Mouse (Mus musculus): ENCODE data around the gene Cbx4. TPM values are rescaled to one million over a fixed set of nuclear protein-coding genes. Genes with fewer than 3 reads are reported as not detected.

Cbx4 gene
- total and polyA plus RNA-seq, 2 experiments from 2014 or later, result 8.2 to 23.1 TPM

DNA sequence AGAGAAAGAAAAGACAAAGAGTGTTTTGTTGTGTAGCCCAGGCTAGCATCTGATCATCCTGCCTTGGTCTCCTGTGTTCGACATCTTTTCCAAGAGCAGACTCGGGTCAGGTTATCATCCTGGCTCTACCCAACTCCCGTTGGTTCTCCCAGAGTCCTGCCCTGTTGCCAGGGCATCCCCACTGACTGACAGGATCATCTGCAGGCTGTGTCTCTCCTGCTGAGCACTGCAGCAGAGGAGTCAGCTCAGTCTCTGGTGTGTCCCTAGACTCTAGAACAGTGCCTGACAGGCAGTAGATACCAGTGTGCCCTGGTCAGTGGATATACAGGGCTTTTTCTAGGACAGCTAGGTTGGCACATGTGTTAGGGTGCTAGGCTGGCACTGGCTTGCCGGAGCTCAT lies 12.2 kb upstream of the Cbx4 start:
- ATAC-seq (ENCODE audit: insufficient read depth, low read depth), result no peak

DNA sequence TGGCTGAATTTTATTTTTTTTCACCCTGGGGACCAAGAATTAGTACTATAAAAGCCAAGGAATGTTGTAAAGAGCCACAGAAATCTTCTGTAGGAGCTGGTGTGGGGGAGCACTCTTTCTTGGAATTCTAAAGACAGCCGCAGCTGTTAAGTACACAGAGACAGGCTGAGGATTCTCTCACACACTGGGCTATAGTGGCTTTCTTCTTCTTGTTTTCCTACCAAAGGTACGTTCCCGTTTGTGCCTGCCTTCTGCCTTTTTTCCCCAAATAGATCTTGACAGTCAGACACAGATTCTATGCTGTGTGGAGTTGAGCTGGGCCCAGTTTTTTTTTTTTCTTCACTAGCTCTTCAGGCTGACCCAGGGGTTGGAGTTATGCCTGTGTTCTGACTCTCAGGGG lies 9.4 kb upstream of the Cbx4 start:
- Histone ChIP-seq H3K27ac (ENCODE audit: low read depth) (no peak overlapping the region), H3K4me1 (ENCODE audit: control insufficient read depth, insufficient read depth) (0 out of 2 replicates have a peak, but pooled peaks cover 3% of the 10 kb centered on the region), H3K9ac (replicated peaks; ENCODE audit: low read depth, low read length) (no peak overlapping the region), H3K4me2 (ENCODE audit: low read depth, low read length) (no peak overlapping the region), H3K36me3 (replicated peaks; ENCODE audit: control insufficient read depth, insufficient read depth, low read length) (no peaks in the 10 kb centered on the region), H3K27me3 (ENCODE audit: control insufficient read depth, insufficient read depth, low read length) (peaks cover under 1% of the 10 kb centered on the region; the same call in 1 of the 2 replicates), H3K9me3 (replicated peaks; ENCODE audit: control insufficient read depth, low read length) (no peaks in the 10 kb centered on the region), H3K4me3 (ENCODE audit: low read depth, low read length) (no peak overlapping the region)
- ATAC-seq (ENCODE audit: insufficient read depth, low read depth) (no peak), DNase-seq (ENCODE audit: low spot score) (no peak)
- TF ChIP-seq EP300 (IDR thresholded peaks at IDR 0.05; ENCODE audit: low read depth) (no peak), CTCF (IDR thresholded peaks at IDR 0.05; ENCODE audit: low read depth) (no peak)
- 42% methylated on average over 3 of the region's 3 CpGs for WGBS

More for the DNA sequence above, 12.2 kb upstream of the Cbx4 start:
- no peak for DNase-seq (ENCODE audit: low spot score)
- H3K4me2 ChIP-seq (ENCODE audit: low read depth, low read length), result no peak overlapping the region
- H3K9ac ChIP-seq (replicated peaks; ENCODE audit: low read depth, low read length), result no peak overlapping the region
- H3K27me3 ChIP-seq (ENCODE audit: control insufficient read depth, insufficient read depth, low read length), result no peaks in the 10 kb centered on the region
- H3K9me3 ChIP-seq (replicated peaks; ENCODE audit: control insufficient read depth, low read length), result no peaks in the 10 kb centered on the region
- no peaks in the 10 kb centered on the region for H3K36me3 ChIP-seq (replicated peaks; ENCODE audit: control insufficient read depth, insufficient read depth, low read length)
- H3K4me1 ChIP-seq (ENCODE audit: control insufficient read depth, insufficient read depth), result no peaks in the 10 kb centered on the region
- 66% methylated on average over 4 of the region's 4 CpGs for WGBS
- no peak for TF ChIP-seq EP300 (IDR thresholded peaks at IDR 0.05; ENCODE audit: low read depth)
- TF ChIP-seq CTCF (IDR thresholded peaks at IDR 0.05; ENCODE audit: low read depth), result no peak
- no peak overlapping the region for H3K4me3 ChIP-seq (ENCODE audit: low read depth, low read length)
- no peak overlapping the region for H3K27ac ChIP-seq (ENCODE audit: low read depth)

- WGBS, result 67% methylated on average over 1 of the region's 1 CpGs
- H3K27me3 ChIP-seq (ENCODE audit: control insufficient read depth, insufficient read depth, low read length), result peaks cover 22% of the 10 kb centered on the region
- TF ChIP-seq CTCF (IDR thresholded peaks at IDR 0.05; ENCODE audit: low read depth) (no peak), EP300 (IDR thresholded peaks at IDR 0.05; ENCODE audit: low read depth) (no peak)
- H3K27ac ChIP-seq (ENCODE audit: low read depth), result no peak overlapping the region
- DNase-seq (ENCODE audit: low spot score) (no peak), ATAC-seq (ENCODE audit: insufficient read depth, low read depth) (no peak)
- no peaks in the 10 kb centered on the region for H3K36me3 ChIP-seq (replicated peaks; ENCODE audit: control insufficient read depth, insufficient read depth, low read length)
- no peak overlapping the region for H3K4me3 ChIP-seq (ENCODE audit: low read depth, low read length)
- H3K4me2 ChIP-seq (ENCODE audit: low read depth, low read length), result no peak overlapping the region
- no peak overlapping the region for H3K9ac ChIP-seq (replicated peaks; ENCODE audit: low read depth, low read length)
- no peaks in the 10 kb centered on the region for H3K9me3 ChIP-seq (replicated peaks; ENCODE audit: control insufficient read depth, low read length)
- peaks cover 14% of the 10 kb centered on the region for H3K4me1 ChIP-seq (ENCODE audit: control insufficient read depth, insufficient read depth)
Observed at GRCm38 (mm10) chr11:119093322-119093721, 7.3 kb upstream of the Cbx4 start.

DNA sequence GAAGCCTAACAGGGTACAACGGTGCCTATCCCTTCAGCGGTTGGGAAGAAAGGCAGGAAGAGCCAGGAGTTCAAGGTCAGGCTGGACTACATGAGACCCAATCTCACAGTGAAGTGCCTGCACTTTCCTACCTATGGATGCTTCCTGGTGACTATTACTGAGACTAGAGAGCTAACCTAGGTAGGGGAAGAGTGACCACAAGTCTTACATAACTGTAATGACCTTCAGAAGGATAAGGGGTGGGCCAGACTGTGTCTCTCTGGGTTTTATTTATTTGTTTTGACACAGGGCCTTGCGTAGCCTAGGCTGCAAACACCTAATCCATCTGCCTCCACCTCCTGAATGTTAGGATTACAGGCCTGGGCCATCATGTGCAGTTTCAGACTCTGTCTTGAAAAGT lies 6.3 kb upstream of the Cbx4 start:
- peaks cover 32% of the 10 kb centered on the region for H3K27me3 ChIP-seq (ENCODE audit: control insufficient read depth, insufficient read depth, low read length)
- no peak overlapping the region for H3K4me3 ChIP-seq (ENCODE audit: low read depth, low read length)
- WGBS, result 67% methylated on average over 3 of the region's 3 CpGs
- no peak overlapping the region for H3K27ac ChIP-seq (ENCODE audit: low read depth)
- no peak for ATAC-seq (ENCODE audit: insufficient read depth, low read depth)
- no peak for DNase-seq (ENCODE audit: low spot score)
- H3K4me2 ChIP-seq (ENCODE audit: low read depth, low read length), result no peak overlapping the region
- H3K4me1 ChIP-seq (ENCODE audit: control insufficient read depth, insufficient read depth), result peaks cover 14% of the 10 kb centered on the region
- TF ChIP-seq CTCF (IDR thresholded peaks at IDR 0.05; ENCODE audit: low read depth) (no peak), EP300 (IDR thresholded peaks at IDR 0.05; ENCODE audit: low read depth) (no peak)
- H3K36me3 ChIP-seq (replicated peaks; ENCODE audit: control insufficient read depth, insufficient read depth, low read length), result no peaks in the 10 kb centered on the region
- no peak overlapping the region for H3K9ac ChIP-seq (replicated peaks; ENCODE audit: low read depth, low read length)
- H3K9me3 ChIP-seq (replicated peaks; ENCODE audit: control insufficient read depth, low read length), result no peaks in the 10 kb centered on the region

DNA sequence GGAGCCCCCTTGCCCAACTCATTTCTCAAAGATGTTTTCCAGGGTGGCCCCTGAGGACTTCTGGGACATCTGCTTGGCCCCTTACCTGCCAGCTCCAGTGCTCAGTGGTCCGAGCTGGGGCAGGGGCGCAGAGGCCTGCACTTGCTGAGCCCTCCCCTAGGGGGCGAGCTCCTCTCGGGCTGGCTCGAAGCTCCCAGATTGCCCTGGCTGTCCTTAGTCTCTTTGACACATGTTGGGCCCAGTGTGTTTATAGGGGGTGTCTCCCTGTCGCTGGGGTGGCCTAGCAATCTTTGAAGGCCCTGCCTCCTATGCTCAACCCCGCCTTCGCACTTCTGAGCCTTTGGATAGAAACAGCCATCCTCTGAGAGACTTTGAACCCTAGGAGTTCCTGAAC lies 5.6 kb upstream of the Cbx4 start:
- Histone ChIP-seq H3K4me2 (ENCODE audit: low read depth, low read length) (peak overlapping the region; percentile 86; the same call in 1 of the 2 replicates), H3K4me1 (ENCODE audit: control insufficient read depth, insufficient read depth) (peaks cover 14% of the 10 kb centered on the region), H3K9ac (replicated peaks; ENCODE audit: low read depth, low read length) (no peak overlapping the region), H3K9me3 (replicated peaks; ENCODE audit: control insufficient read depth, low read length) (no peaks in the 10 kb centered on the region), H3K36me3 (replicated peaks; ENCODE audit: control insufficient read depth, insufficient read depth, low read length) (no peaks in the 10 kb centered on the region), H3K4me3 (ENCODE audit: low read depth, low read length) (peak overlapping the region; percentile 50; the same call in 1 of the 2 replicates), H3K27ac (ENCODE audit: low read depth) (no peak overlapping the region), H3K27me3 (ENCODE audit: control insufficient read depth, insufficient read depth, low read length) (peaks cover 35% of the 10 kb centered on the region)
- DNase-seq (ENCODE audit: low spot score) (peak; percentile 44), ATAC-seq (ENCODE audit: insufficient read depth, low read depth) (peak; percentile 52)
- TF ChIP-seq EP300 (IDR thresholded peaks at IDR 0.05; ENCODE audit: low read depth) (no peak), CTCF (IDR thresholded peaks at IDR 0.05; ENCODE audit: low read depth) (peak; percentile 77)
- 17% methylated on average over 8 of the region's 8 CpGs for WGBS

GRCm38 (mm10) chr11:119090961-119091597 lies 5.1 kb upstream of the Cbx4 start:
- DNase-seq (ENCODE audit: low spot score) (peak; percentile 55), ATAC-seq (ENCODE audit: insufficient read depth, low read depth) (peak; percentile 59)
- no peaks in the 10 kb centered on the region for H3K36me3 ChIP-seq (replicated peaks; ENCODE audit: control insufficient read depth, insufficient read depth, low read length)
- TF ChIP-seq EP300 (IDR thresholded peaks at IDR 0.05; ENCODE audit: low read depth) (no peak), CTCF (IDR thresholded peaks at IDR 0.05; ENCODE audit: low read depth) (no peak)
- H3K27ac ChIP-seq (ENCODE audit: low read depth), result no peak overlapping the region
- no peaks in the 10 kb centered on the region for H3K9me3 ChIP-seq (replicated peaks; ENCODE audit: control insufficient read depth, low read length)
- peak overlapping the region; percentile 86 for H3K4me2 ChIP-seq (ENCODE audit: low read depth, low read length)
- 2% methylated on average over 41 of the region's 42 CpGs for WGBS
- peaks cover 35% of the 10 kb centered on the region for H3K27me3 ChIP-seq (ENCODE audit: control insufficient read depth, insufficient read depth, low read length)
- H3K4me3 ChIP-seq (ENCODE audit: low read depth, low read length), result peak overlapping the region; percentile 50
- peaks cover 14% of the 10 kb centered on the region for H3K4me1 ChIP-seq (ENCODE audit: control insufficient read depth, insufficient read depth)
- H3K9ac ChIP-seq (replicated peaks; ENCODE audit: low read depth, low read length), result peak overlapping the region; percentile 27

All from heart, postnatal 0 days (tissue).